Mouse (Mus musculus) gastrocnemius, adult 2 months (tissue): ENCODE data around the gene Rhbdd1. TPM values are rescaled to one million over a fixed set of nuclear protein-coding genes. Genes with fewer than 3 reads are reported as not detected.

Experiments used
- DNase-seq: peaks from one replicate; pipeline ENCODE4 v3.0.0; 2022
- H3K27ac ChIP-seq: fragments of 200-600 bp; 2 replicates; pipeline ENCODE4 v1.8.1; 2022; ENCODE audit warnings: mild to moderate bottlenecking
- H3K4me3 ChIP-seq: fragments of 200-600 bp; 2 replicates; pipeline ENCODE4 v1.8.1; 2022; ENCODE audit warnings: mild to moderate bottlenecking, moderate library complexity
- CTCF ChIP-seq: fragments of 200-600 bp; IDR thresholded peaks from 2 replicates; pipeline ENCODE4 v1.8.1; 2022; ENCODE audit warnings: antibody characterized with exemption, mild to moderate bottlenecking, moderate library complexity
- intact Hi-C: fragments of 180-260 bp; cut with DNase I; formaldehyde crosslinking; loops from one replicate; pipeline ENCODE4 v1.15.1; 2025
- total RNA-seq, 2 experiments: library from RNA; stranded (reverse); gene quantifications; 2 replicates each; pipeline ENCODE4 v1.2.3; 2021

Rhbdd1 gene
- total RNA-seq, 2 experiments from 2014 or later = 8.4 to 8.5 TPM

DNA sequence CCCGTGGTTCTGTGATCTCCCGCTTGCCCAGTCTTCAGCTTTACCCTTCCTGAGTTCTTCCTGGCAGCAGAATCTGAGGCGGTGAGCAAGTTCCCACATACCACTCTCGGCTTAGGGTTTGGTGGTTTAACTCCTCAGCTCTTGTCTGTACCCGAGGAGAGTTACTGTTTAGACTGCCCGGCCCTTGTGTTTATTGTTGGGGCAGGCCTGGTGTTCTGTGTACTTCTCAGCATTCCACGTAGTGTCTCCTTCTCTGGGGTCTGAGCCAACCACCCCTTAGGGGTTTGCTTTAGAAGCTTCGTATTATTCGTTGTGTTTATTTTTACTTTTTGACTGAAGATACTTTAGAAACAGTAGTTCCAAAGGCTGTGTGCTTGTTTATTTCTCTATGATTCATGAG lies 68.8 kb downstream of the Rhbdd1 start:
- no peak for TF ChIP-seq CTCF
- Histone ChIP-seq H3K4me3 (no peak overlapping the region), H3K27ac (no peak overlapping the region)
- no peak for DNase-seq
- intact Hi-C loops = no loop called here

- Histone ChIP-seq H3K27ac (no peak overlapping the region), H3K4me3 (no peak overlapping the region)
- no peak for TF ChIP-seq CTCF
- intact Hi-C loops = no loop called here
- no peak for DNase-seq
These were observed 69.6 kb downstream of the Rhbdd1 start for GRCm38 (mm10) chr1:82385827-82386230.

- TF ChIP-seq CTCF = no peak
- Histone ChIP-seq H3K27ac (no peak overlapping the region), H3K4me3 (no peak overlapping the region)
- intact Hi-C loops = no loop called here
- DNase-seq = no peak
These were observed 70.8 kb downstream of the Rhbdd1 start for GRCm38 (mm10) chr1:82386814-82387771.

DNA sequence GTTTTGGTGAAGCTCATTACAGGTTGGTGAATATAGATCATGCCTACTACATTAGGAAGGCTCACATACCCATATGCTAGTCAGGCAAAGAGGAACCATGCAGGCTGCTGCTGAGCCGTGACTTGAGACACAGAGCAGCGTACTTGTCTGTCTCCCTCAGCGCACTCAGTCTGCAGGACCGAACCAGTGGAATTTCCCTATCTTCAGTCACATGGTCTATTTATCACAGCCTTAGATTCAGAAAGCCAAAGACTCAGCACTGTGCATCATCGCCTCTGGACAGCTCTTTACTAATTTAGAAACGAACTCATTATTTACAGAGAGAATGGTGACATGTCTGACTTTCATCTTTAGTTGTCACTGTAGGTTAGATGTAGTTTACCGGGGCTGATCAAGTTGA lies 73.1 kb downstream of the Rhbdd1 start:
- Histone ChIP-seq H3K27ac (no peak overlapping the region), H3K4me3 (no peak overlapping the region)
- no peak for DNase-seq
- no peak for TF ChIP-seq CTCF
- intact Hi-C loops = no loop called here

GRCm38 (mm10) chr1:82395371-82395770 lies 79.1 kb downstream of the Rhbdd1 start:
- intact Hi-C loops = no loop called here
- no peak for DNase-seq
- no peak for TF ChIP-seq CTCF
- Histone ChIP-seq H3K4me3 (no peak overlapping the region), H3K27ac (no peak overlapping the region)

DNA sequence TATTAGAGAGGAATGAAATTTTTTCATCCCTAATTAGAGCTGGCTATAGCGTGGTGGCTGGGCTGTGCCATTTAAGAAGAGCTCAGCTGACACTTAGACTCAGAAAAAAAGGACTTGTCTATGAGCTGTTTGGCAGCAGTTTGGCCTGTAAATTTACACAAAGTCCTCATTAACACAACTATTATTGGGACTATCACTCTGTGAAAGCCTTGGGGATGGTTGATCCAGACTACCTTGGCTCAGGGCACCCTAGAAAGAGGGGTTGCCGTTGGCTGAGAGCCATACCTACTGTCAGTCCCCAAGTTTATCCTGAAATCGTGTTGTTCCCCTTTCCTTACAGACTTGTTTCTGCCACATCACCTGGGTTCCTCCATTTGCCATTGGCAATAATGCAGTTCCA lies 91.5 kb downstream of the Rhbdd1 start:
- H3K4me3 ChIP-seq = no peak overlapping the region
- TF ChIP-seq CTCF = no peak
- no peak for DNase-seq
- H3K27ac ChIP-seq = no peak overlapping the region
- intact Hi-C loops = no loop called here

- DNase-seq = no peak
- intact Hi-C loops = no loop called here
- no peak for TF ChIP-seq CTCF
- Histone ChIP-seq H3K4me3 (no peak overlapping the region), H3K27ac (no peak overlapping the region)
These were observed 93.0 kb downstream of the Rhbdd1 start for GRCm38 (mm10) chr1:82409271-82409670.

GRCm38 (mm10) chr1:82410548-82410947 lies 94.3 kb downstream of the Rhbdd1 start:
- intact Hi-C loops = no loop called here
- Histone ChIP-seq H3K27ac (peak overlapping the region; percentile 6; the same call in 1 of the 2 replicates), H3K4me3 (no peak overlapping the region)
- TF ChIP-seq CTCF = no peak
- DNase-seq = no peak

GRCm38 (mm10) chr1:82411521-82411920 lies 95.3 kb downstream of the Rhbdd1 start:
- TF ChIP-seq CTCF = no peak
- Histone ChIP-seq H3K27ac (peak overlapping the region; percentile 70), H3K4me3 (no peak overlapping the region)
- intact Hi-C loops = no loop called here
- DNase-seq = no peak

DNA sequence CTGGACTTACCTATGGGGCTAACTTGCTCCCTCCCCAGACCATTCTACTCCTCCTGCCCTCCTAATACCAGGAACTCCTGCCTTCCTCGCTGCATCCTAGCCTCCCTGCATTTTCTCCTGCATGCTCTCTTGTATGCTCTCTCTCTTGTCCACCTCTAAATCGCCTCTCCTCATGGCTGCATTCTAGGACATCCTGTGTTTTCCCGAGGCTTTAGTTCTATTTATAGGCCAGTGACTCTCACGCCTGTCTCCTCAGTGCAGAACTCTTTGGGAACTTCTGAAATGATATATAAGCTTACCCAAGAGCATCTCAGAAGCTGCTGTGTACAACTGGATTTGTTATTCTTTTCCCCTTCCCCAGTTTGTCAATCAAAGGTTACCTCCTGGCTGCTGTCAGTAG lies 95.8 kb downstream of the Rhbdd1 start:
- DNase-seq = no peak
- no peak overlapping the region for H3K4me3 ChIP-seq

DNA sequence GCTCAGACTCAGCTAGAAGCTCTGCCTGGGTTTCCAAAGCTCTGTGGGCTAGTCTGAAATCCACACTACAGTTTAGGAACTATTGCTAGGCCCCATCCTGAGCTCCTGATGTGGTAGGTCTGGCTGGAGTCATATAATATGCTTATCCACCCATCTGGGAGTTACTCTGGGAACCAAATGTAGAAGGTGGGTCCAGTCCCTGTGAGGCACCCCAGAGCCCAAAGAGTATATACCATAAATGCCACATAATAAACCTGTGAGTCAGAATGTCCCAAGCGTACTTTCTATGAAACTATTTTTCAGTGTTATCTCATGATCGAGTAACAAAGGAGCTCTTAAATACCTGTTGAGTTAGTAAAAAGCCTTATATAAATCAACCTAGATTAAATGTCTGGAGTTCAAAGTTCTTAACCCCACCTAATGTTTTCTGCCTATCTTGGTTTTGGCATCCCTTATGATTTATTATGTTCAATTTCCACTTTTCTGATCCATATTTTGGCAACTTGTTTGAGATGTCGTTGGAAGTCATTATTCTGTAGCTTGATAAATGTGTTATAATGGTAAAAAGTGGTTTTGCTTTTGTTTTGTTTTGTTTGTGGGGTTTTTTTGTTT lies 98.3 kb downstream of the Rhbdd1 start:
- no peak for DNase-seq
- TF ChIP-seq CTCF = no peak
- intact Hi-C loops = no loop called here
- H3K4me3 ChIP-seq = no peak overlapping the region
- H3K27ac ChIP-seq = no peak overlapping the region

More for the DNA sequence above, 95.8 kb downstream of the Rhbdd1 start:
- intact Hi-C loops = no loop called here
- peak overlapping the region; percentile 70 for H3K27ac ChIP-seq
- no peak for TF ChIP-seq CTCF

DNA sequence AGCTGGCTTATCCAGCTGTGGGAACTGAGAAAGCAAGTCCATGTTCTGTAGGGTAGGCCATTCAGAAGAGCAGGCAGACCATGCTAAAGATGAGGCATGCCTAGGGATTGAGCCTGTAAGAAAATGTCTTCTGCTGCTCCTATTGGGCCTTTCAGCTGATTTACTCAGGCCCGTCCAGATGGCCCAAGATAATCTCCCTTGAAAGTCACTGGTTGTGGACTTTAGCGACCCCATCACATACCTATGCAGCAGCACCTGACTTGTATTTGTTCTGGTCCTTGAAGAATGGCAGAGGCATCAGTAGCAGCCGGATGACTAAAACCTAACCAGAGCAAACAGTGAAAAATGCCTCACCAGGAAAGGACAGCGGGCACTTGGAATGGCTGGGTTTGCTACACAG lies 99.4 kb downstream of the Rhbdd1 start:
- no peak for DNase-seq
- intact Hi-C loops = no loop called here
- Histone ChIP-seq H3K4me3 (no peak overlapping the region), H3K27ac (no peak overlapping the region)
- no peak for TF ChIP-seq CTCF

GRCm38 (mm10) chr1:82427729-82428128 lies 111.5 kb downstream of the Rhbdd1 start:
- no peak for DNase-seq
- intact Hi-C loops = no loop called here
- H3K27ac ChIP-seq = no peak overlapping the region
- no peak for TF ChIP-seq CTCF
- H3K4me3 ChIP-seq = no peak overlapping the region

GRCm38 (mm10) chr1:82429061-82429460 lies 112.8 kb downstream of the Rhbdd1 start:
- intact Hi-C loops = no loop called here
- Histone ChIP-seq H3K27ac (no peak overlapping the region; the same call in 1 of the 2 replicates), H3K4me3 (no peak overlapping the region)
- no peak for DNase-seq
- no peak for TF ChIP-seq CTCF
